Mouse (Mus musculus) urinary bladder, postnatal 14 days (tissue): Measurements from ENCODE around the gene Gm4779.
"Not testable (repeated sequence)": the region's sequence is repeated elsewhere in the genome, so short reads cannot be mapped to it uniquely, and the experiment has no call there.

Source experiments
- DNase-seq: peaks from one replicate; pipeline ENCODE4 v3.0.0; 2021; ENCODE audit warnings: low spot score

Gm4779 gene

DNA sequence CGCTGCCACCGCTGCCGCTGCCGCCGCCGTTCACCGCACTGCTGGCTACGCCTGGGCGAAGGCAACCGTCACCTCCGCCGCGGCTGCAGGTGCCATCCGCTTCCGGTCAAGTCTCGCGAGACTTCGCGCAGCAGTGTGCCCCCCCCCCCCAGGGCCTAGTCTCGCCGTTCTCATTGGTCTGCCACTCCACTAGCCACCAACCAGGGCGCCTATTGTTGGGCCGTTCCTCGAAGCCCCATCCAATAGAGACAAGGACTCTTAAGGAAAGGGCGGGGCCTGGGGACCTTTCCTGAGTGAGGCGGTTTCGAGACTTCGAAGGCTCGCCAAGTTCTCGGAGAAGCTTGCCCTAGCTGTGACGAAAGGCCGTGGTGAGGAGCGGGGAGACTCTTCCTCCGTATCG lies at the start of gene Gm4779, which contains the start of gene 8030474K03Rik:
Gene Gm4779 (minus strand): TSS at position 82 of the 400 bp plus-strand sequence.
Gene 8030474K03Rik (plus strand): TSS at position 315 of the 400 bp plus-strand sequence.
- DNase-seq: no peak

- DNase-seq: not testable (repeated sequence)
Measured at GRCm38 (mm10) chrX:101819980-101820379, 25.8 kb upstream of the Gm4779 start.

- no peak for DNase-seq
Measured at GRCm38 (mm10) chrX:101819163-101819562, 24.9 kb upstream of the Gm4779 start.

GRCm38 (mm10) chrX:101811750-101812149 lies 17.5 kb upstream of the Gm4779 start:
- DNase-seq: no peak

GRCm38 (mm10) chrX:101805512-101805911 lies 11.3 kb upstream of the Gm4779 start:
- no peak for DNase-seq

DNA sequence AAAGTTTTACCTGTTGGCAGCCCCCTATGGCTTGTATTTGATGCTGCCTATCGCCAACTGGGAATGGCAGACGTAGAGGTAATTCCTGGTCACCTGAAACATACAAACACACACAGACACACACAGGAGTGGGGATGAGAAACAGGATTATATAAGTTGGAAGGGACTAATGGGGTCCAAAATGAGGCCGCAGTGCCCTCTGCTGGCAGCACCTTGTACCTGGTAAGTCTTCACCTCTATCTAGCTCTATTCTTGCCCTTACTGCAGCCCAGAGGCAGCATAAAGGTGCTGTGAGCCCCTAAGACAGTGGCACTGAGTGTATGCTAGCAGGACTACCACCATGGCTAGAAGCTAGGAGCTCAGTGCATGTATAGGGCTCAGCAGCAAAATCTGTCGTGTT lies 2.7 kb downstream of the Gm4779 start:
- DNase-seq: peak; percentile 29

- peak; percentile 25 for DNase-seq
Measured at GRCm38 (mm10) chrX:101772035-101772434, 22.2 kb downstream of the Gm4779 start.

- DNase-seq: no peak
Measured at GRCm38 (mm10) chrX:101770307-101770706, 23.9 kb downstream of the Gm4779 start.

GRCm38 (mm10) chrX:101769478-101769877 lies 24.7 kb downstream of the Gm4779 start:
- DNase-seq: no peak

DNA sequence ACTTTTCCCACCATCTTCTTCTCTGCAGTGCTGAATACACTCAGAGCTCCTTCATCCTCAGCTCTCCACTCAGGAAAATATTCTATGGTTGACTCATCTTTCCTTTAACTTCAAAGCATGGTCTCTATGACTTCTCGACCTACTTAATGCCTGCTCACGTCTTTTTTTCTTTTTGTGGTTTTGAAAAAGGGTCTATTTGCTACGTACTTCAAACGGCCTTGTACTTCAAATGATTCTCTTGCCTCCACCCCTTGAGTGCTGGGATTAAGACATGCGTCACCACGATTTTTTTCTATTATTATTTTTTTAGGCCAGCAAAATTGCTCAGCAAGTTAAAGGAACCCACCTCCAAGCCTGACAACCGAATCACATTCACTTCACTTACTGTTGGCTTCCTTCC lies 26.9 kb downstream of the Gm4779 start:
- no peak for DNase-seq

- DNase-seq: no peak
Measured at GRCm38 (mm10) chrX:101765111-101765510, 29.1 kb downstream of the Gm4779 start.

DNA sequence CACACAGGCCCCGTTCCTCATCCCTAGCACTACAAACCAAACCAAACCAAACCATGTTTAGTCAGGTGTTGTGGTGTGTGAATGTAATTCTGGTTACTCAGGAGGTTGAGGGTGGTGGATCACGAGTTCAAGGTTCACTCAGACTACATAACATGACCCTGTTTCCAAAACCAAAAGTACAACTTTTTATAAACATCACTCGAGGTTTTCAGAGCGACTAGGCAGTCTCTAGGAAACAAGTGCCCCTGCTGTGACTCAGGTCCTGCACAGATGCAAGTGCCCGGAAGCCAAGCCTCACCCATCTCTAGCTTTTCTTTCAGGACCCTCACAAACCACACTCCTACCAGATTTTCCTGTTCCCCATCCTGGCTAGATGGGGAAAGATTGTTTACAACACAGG lies 29.6 kb downstream of the Gm4779 start:
- DNase-seq: no peak

GRCm38 (mm10) chrX:101754478-101754877 lies 39.7 kb downstream of the Gm4779 start:
- peak; percentile 7 for DNase-seq

- no peak for DNase-seq
Measured at GRCm38 (mm10) chrX:101750144-101750543, 44.1 kb downstream of the Gm4779 start.

DNA sequence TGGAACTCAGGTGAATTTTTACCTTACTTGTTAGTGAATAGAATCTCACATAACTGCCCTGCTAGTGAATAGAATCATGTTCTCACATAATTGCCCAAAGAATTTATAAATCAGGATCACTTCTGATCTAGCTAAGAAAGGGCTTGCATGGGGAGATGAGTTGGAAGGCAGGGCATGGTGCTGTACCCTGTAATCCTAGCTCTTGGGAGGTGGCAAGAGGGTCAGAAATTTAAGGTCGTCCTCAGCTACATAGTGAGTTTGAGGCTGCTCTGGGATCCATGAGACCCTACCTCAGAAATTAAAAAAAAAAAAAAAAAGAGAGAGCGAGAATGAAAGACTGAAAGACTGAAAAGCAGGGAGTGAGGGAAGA lies 53.2 kb downstream of the Gm4779 start:
- DNase-seq: no peak

DNA sequence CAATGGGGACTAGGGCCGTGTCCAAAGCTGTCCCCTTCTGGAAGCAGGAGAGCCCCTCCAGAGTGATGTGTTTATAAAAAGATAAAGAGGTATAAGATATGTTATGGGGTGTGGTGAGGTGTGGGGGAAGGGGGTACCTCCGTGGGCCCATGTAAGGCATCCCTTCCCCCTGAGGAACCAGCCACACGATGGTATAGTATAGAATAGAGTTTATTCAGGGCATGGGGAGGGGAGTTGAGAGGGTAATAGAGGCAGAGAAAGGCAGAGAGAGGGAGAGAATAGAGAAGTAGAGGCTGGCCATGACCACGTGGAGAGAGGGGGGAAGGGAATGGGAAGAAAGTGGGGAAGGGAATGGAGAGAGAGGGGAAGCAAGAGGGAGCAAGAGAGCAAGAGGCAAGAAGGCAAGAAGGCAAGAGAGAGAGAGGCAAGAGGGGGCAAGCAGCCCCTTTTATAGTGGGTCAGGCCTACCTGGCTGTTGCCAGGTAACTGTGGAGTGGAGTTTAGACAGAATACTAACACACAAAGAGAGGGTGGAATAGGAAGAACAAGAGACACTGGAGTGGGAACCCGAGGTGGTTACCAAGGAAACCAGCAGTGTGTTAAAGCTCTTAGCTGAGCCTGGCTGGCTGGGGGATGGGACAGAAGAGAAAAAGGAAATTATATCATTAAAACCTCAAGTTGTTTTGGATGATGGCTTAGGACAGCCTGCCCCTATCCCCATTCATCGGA lies 53.7 kb downstream of the Gm4779 start:
- no peak for DNase-seq
